Mouse (Mus musculus) lung, postnatal 0 days (tissue): ENCODE measurements around the gene Gzmd.
"Not testable (repeated sequence)": the region's sequence is repeated elsewhere in the genome, so short reads cannot be mapped to it uniquely, and the experiment has no call there.

ENCODE experiments used
- CTCF ChIP-seq: IDR thresholded peaks from 2 replicates; pipeline ENCODE4 v1.5.1; 2016; ENCODE audit warnings: antibody characterized with exemption, mild to moderate bottlenecking
- EP300 ChIP-seq: IDR thresholded peaks from 2 replicates; pipeline ENCODE4 v1.6.1; 2016; ENCODE audit warnings: antibody characterized with exemption, mild to moderate bottlenecking, control low read depth

DNA sequence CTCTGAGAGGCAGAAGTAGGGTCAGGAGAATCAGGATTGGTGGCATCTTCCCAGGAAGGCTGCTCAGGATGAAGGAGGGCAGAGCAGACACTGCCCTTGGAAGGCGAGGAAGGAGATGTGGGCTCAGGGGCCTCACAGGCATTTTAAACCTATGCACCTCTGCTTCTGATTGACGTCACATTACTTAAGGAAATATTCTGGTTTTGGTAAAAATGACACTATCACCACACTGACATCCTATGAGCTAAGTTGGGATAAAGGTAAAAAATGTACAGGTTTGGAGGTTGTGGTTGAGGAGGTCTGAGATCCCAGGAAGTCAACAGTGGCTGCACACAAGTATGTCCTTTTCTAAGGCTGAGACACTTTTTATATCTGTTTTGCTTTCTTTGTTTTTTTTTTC lies 27.1 kb upstream of the Gzmd start, which contains the start of gene Gzmg:
- TF ChIP-seq CTCF, EP300: not testable (repeated sequence)
